Mouse (Mus musculus): ENCODE results near the gene Tfap2b.

Gene Tfap2b

DNA sequence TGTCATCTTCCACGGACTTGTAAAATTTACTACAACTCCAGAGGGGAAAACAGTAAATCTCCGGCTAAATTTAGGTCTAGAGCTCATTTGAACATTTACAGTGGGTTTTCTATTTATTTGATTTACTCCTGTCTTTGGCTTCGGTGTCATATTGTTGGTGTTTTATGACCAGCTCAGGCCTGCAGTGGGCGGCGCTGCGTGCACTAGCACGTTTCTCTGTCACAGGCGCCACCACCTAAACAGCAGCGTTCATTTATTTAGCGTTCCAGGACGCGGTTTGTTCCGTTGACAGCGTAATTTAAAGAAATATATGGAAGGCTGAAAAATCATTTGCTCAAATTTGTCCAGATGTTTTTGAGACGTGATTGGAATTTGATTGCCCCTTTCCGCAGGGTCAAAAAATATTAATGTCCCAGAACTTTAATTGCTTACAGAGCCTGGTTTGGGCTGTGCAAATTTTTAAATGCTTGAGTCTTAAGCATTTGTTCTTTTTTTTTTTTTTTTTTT is 22.9 kb downstream of the Tfap2b start:
- in situ Hi-C loops (cut with MseI, MboI) = no loop called here

GRCm38 (mm10) chr1:19232743-19233142 is 24.0 kb downstream of the Tfap2b start:
- in situ Hi-C loops (cut with MseI, MboI) = no loop called here

- in situ Hi-C loops (cut with MseI, MboI) = no loop called here
Observed at GRCm38 (mm10) chr1:19233857-19234256, 25.1 kb downstream of the Tfap2b start.

DNA sequence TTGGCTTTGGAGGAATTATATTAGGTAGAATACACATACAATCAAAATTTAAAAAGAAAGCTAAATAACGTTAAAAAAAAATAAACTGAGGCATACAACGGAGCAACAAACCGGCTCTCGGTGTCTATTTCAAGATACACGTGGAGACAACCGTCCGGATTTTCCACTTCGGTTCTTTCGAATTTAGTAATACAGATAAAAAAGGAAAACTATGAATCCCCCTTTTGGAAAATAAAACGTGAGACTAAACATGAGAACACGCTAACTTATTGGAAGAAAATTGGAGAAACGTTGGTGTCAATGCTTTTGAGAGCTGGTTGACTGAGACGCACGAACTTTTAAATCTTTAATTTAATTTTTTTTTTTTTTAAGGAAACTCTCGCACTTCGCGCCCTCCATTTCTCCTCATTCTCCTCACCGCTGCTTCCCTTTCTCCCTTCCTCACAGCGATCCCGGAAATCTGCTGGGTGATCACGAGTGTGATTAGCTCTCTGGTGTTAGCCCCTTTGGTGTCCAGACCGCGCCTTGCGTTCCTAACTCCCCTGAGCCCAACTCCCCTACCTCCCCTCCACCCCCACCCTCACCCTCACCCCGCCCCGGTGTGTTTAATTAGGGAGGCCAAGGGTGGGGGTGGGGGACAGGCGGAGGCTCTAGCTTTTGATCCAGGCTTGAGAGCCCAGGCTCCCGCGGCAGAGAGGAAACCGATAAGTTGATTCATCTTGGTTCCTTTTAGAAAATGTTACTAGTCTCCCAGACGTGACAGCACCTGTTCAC is 25.9 kb downstream of the Tfap2b start:
- in situ Hi-C loops (cut with MseI, MboI) = no loop called here

DNA sequence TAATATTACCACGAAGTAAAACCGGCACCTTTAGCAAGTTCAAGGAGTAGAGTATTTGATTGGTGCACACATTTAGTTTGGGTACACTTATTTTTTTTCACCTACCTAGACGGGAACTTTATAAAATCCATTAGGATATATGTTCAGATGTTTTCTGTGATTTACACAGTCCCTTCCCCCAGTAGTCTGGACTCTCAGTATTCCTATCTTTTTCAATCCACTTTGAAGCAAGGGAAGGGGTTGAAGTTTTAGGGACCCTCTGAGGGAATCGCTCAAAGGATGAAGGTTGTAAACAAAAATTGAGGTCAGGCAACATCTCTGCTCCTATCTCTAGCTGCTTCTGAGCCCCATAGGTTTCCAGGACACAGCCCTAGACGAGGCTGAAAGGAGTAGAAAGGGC is 27.3 kb downstream of the Tfap2b start:
- in situ Hi-C loops (cut with MseI, MboI) = no loop called here

- in situ Hi-C loops (cut with MseI, MboI) = no loop called here
Observed at GRCm38 (mm10) chr1:19236591-19236990, 27.9 kb downstream of the Tfap2b start.

GRCm38 (mm10) chr1:19237061-19237460 is 28.3 kb downstream of the Tfap2b start:
- in situ Hi-C loops (cut with MseI, MboI) = no loop called here

DNA sequence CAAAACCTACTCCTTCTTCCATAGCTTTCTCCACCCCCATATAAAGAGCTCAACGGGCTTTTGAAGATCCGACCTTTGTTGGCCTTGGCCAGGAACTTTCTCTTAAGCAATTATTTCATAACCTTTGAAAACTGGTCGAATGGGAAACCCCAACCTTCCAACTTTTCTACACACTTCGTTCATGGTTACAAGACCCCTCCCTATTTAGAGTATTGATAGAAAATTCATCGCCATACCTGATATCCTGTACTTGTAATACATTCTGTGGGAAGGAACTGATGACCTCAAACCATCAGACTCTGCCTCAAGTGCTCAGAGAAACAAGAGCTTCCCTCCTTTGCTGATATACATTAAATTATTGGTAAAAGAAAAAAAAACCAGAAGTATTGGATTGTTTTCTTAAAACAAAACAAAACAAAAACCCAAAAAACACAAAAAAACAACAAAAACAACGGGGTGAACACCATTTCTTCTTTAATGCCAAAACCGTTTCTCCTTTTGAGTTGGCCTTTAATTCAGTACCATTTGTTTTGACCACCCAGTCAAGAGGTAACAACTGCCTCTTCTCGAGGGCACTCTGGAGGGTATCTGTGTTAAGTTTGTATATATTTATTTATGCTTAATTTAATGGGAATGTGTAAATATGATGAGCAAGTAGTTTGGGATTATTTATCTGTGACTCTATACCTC is 29.2 kb downstream of the Tfap2b start:
- in situ Hi-C loops (cut with MseI, MboI) = no loop called here

DNA sequence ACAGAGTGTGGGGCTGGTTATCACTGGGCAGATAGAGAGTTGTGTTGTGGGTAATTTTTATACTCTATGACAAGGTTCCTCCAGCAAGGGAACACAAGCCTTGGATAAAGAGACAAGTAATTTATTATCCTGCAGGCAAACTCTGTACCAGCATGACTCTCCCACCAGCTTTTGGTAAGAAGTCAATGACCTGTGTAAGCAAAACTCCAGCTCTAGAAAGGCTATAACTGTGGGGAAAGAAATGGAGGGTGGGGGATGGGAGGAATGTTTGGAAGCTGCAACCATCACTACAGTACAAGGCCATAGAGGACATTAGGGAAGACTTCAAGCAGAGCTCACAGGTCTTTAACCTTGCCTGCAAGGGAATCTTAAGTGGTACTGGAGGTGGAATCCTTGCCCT is 31.3 kb downstream of the Tfap2b start:
- in situ Hi-C loops (cut with MseI, MboI) = no loop called here

DNA sequence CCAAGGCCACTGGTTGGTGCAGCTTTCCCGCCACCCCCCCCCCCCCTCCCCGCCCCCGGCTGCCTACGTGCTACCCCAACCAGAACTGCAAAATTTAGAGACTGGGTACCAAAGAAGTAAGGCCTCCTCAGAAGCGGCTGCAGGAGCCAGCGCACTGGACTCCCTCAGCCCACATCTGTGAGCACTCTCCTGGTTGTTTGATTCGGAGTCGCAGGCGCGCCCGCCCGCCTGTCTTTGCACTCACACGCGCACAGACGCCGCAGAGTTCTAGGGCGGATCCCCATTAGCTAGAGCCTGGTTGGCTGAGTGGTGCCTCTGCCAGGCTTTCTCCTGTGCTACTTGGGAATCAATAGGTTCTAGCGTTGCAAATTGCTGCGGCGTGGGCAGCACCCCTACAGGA is 32.6 kb downstream of the Tfap2b start:
- in situ Hi-C loops (cut with MseI, MboI) = no loop called here

- in situ Hi-C loops (cut with MseI, MboI) = no loop called here
Observed at GRCm38 (mm10) chr1:19242021-19242420, 33.3 kb downstream of the Tfap2b start.

- in situ Hi-C loops (cut with MseI, MboI) = no loop called here
Observed at GRCm38 (mm10) chr1:19245032-19245431, 36.3 kb downstream of the Tfap2b start.

- in situ Hi-C loops (cut with MseI, MboI) = no loop called here
Observed at GRCm38 (mm10) chr1:19251286-19251685, 42.6 kb downstream of the Tfap2b start.

GRCm38 (mm10) chr1:19269596-19269995 is 60.9 kb downstream of the Tfap2b start:
- in situ Hi-C loops (cut with MseI, MboI) = no loop called here

All from mouse trophoblast stem cell (cell line).